Mouse (Mus musculus) kidney, postnatal 0 days (tissue): ENCODE results near the gene Ttc28. TPM values are rescaled to one million over a fixed set of nuclear protein-coding genes. Genes with fewer than 3 reads are reported as not detected.

Source experiments
- ATAC-seq: fragments of 200-750 bp; cut with Nextera tagmentation; replicated peaks from 2 replicates; pipeline ENCODE4 v1.8.0; 2017; ENCODE audit warnings: low read depth, moderate number of reproducible peaks, moderate TSS enrichment, moderate library complexity; ENCODE audit not compliant: low FRiP score
- DNase-seq: peaks from one replicate; pipeline ENCODE4 v3.0.0-alpha.2; 2016; ENCODE audit warnings: low spot score
- H3K27ac ChIP-seq: fragments of 300-500 bp; sonication (generic); 2 replicates; pipeline ENCODE4 v1.5.1; 2014; ENCODE audit warnings: mild to moderate bottlenecking
- H3K27me3 ChIP-seq: fragments of 300-500 bp; sonication (generic); 2 replicates; pipeline ENCODE4 v1.6.1; 2014; ENCODE audit warnings: low read length, mixed read lengths; ENCODE audit not compliant: insufficient read depth
- H3K36me3 ChIP-seq: fragments of 300-500 bp; sonication (generic); 2 replicates; pipeline ENCODE4 v1.6.1; 2014; ENCODE audit warnings: low read length, mixed read lengths; ENCODE audit not compliant: insufficient read depth
- H3K4me1 ChIP-seq: fragments of 300-500 bp; sonication (generic); replicated peaks from 2 replicates; pipeline ENCODE4 v1.6.1; 2014; ENCODE audit warnings: antibody characterized with exemption, low read length, mixed read lengths; ENCODE audit not compliant: insufficient read depth
- H3K4me2 ChIP-seq: fragments of 300-500 bp; sonication (generic); 2 replicates; pipeline ENCODE4 v1.6.1; 2014; ENCODE audit warnings: mild to moderate bottlenecking, low read length, moderate library complexity, mixed read lengths
- H3K4me3 ChIP-seq: fragments of 300-500 bp; sonication (generic); replicated peaks from 2 replicates; pipeline ENCODE4 v1.5.1; 2014; ENCODE audit warnings: low read depth, low read length
- H3K9ac ChIP-seq: fragments of 300-500 bp; sonication (generic); 2 replicates; pipeline ENCODE4 v1.6.1; 2014; ENCODE audit warnings: low read depth, low read length
- H3K9me3 ChIP-seq: fragments of 300-500 bp; sonication (generic); replicated peaks from 2 replicates; pipeline ENCODE4 v1.6.1; 2016; ENCODE audit warnings: low read length, inconsistent platforms, mixed read lengths
- CTCF ChIP-seq: IDR thresholded peaks from 2 replicates; pipeline ENCODE4 v1.5.1; 2016; ENCODE audit warnings: antibody characterized with exemption, low read depth, mild to moderate bottlenecking, moderate library complexity
- WGBS: fragments of 180-500 bp; shearing (Covaris S2); extraction: QIAGEN DNeasy Blood & Tissue Kit; methylation state at CpG from one replicate; pipeline ENCODE4 v1.1.7; 2014; 5-methylcytosine and 5-hydroxymethylcytosine counted together
- polyA plus RNA-seq: library from polyadenylated mRNA; unstranded; fragments of >200 nt; fragmentation: Nextera tagmentation; extraction: Ambion mirVana; gene quantifications from 2 replicates; pipeline ENCODE4 v1.2.1, GENCODE M21; 2015

Ttc28 gene
- polyA plus RNA-seq, 1 experiment from 2014 or later = 8.1 TPM

- Histone ChIP-seq H3K27ac (no peak overlapping the region), H3K4me2 (no peak overlapping the region), H3K4me1 (no peaks in the 10 kb centered on the region), H3K36me3 (peaks cover 13% of the 10 kb centered on the region), H3K9ac (no peak overlapping the region), H3K27me3 (no peaks in the 10 kb centered on the region), H3K4me3 (no peak overlapping the region), H3K9me3 (no peaks in the 10 kb centered on the region)
- 85% methylated on average over 4 of the region's 5 CpGs for WGBS
- ATAC-seq (no peak; the same call in 1 of the 2 replicates), DNase-seq (no peak)
- TF ChIP-seq CTCF = no peak
Measured at GRCm38 (mm10) chr5:111287571-111287970, 408.0 kb downstream of the Ttc28 start.

- Histone ChIP-seq H3K27ac (no peak overlapping the region), H3K36me3 (peaks cover 7% of the 10 kb centered on the region; the same call in 1 of the 2 replicates), H3K9ac (no peak overlapping the region), H3K4me3 (no peak overlapping the region), H3K9me3 (no peaks in the 10 kb centered on the region), H3K27me3 (no peaks in the 10 kb centered on the region), H3K4me2 (no peak overlapping the region), H3K4me1 (no peaks in the 10 kb centered on the region)
- no peak for ATAC-seq
- no peak for TF ChIP-seq CTCF
- DNase-seq = no peak
- WGBS = 71% methylated on average over 11 of the region's 11 CpGs
Measured at GRCm38 (mm10) chr5:111288486-111288885, 408.9 kb downstream of the Ttc28 start.

- Histone ChIP-seq H3K9ac (no peak overlapping the region), H3K27ac (no peak overlapping the region), H3K4me3 (no peak overlapping the region), H3K4me1 (no peaks in the 10 kb centered on the region), H3K36me3 (peaks cover 1% of the 10 kb centered on the region; the same call in 1 of the 2 replicates), H3K9me3 (no peaks in the 10 kb centered on the region), H3K4me2 (no peak overlapping the region), H3K27me3 (no peaks in the 10 kb centered on the region)
- no peak for DNase-seq
- TF ChIP-seq CTCF = no peak
- ATAC-seq = no peak
- 83% methylated on average over 11 of the region's 11 CpGs for WGBS
Measured at GRCm38 (mm10) chr5:111290071-111290470, 410.5 kb downstream of the Ttc28 start.

GRCm38 (mm10) chr5:111291639-111292038 is 412.0 kb downstream of the Ttc28 start:
- 42% methylated on average over 10 of the region's 10 CpGs for WGBS
- Histone ChIP-seq H3K27me3 (no peaks in the 10 kb centered on the region), H3K9ac (no peak overlapping the region), H3K36me3 (no peaks in the 10 kb centered on the region), H3K4me1 (no peaks in the 10 kb centered on the region), H3K4me3 (no peak overlapping the region), H3K4me2 (no peak overlapping the region), H3K9me3 (no peaks in the 10 kb centered on the region), H3K27ac (no peak overlapping the region)
- ATAC-seq = no peak
- peak; percentile 52 for DNase-seq
- no peak for TF ChIP-seq CTCF

- TF ChIP-seq CTCF = no peak
- no peak overlapping the region for H3K27ac ChIP-seq
- no peaks in the 10 kb centered on the region for H3K36me3 ChIP-seq
- DNase-seq = no peak
- H3K4me3 ChIP-seq = no peak overlapping the region
- whole genome bisulfite sequencing = 71% methylated on average over 5 of the region's 5 CpGs
- ATAC-seq = no peak
- H3K4me1 ChIP-seq = no peaks in the 10 kb centered on the region
- H3K9me3 ChIP-seq = no peaks in the 10 kb centered on the region
- H3K9ac ChIP-seq = no peak overlapping the region
- no peaks in the 10 kb centered on the region for H3K27me3 ChIP-seq
- H3K4me2 ChIP-seq = no peak overlapping the region
Measured at GRCm38 (mm10) chr5:111297801-111298200, 418.2 kb downstream of the Ttc28 start.

GRCm38 (mm10) chr5:111298706-111299105 is 419.1 kb downstream of the Ttc28 start:
- no peak overlapping the region for H3K9ac ChIP-seq
- ATAC-seq = 0 out of 2 replicates have a peak, but pooled peaks have one; percentile 19
- no peak for TF ChIP-seq CTCF
- H3K4me2 ChIP-seq = no peak overlapping the region
- no peaks in the 10 kb centered on the region for H3K9me3 ChIP-seq
- H3K36me3 ChIP-seq = no peaks in the 10 kb centered on the region
- H3K4me1 ChIP-seq = no peaks in the 10 kb centered on the region
- H3K27ac ChIP-seq = no peak overlapping the region
- DNase-seq = no peak
- WGBS = 41% methylated on average over 7 of the region's 7 CpGs
- H3K4me3 ChIP-seq = no peak overlapping the region
- H3K27me3 ChIP-seq = no peaks in the 10 kb centered on the region

- Histone ChIP-seq H3K9me3 (no peaks in the 10 kb centered on the region), H3K4me3 (no peak overlapping the region), H3K27me3 (no peaks in the 10 kb centered on the region), H3K27ac (no peak overlapping the region), H3K4me1 (no peaks in the 10 kb centered on the region), H3K4me2 (no peak overlapping the region), H3K9ac (no peak overlapping the region), H3K36me3 (no peaks in the 10 kb centered on the region)
- DNase-seq (peak; percentile 24), ATAC-seq (0 out of 2 replicates have a peak, but pooled peaks have one; percentile 41)
- 33% methylated on average over 8 of the region's 8 CpGs for WGBS
- TF ChIP-seq CTCF = no peak
Measured at GRCm38 (mm10) chr5:111300776-111301175, 421.2 kb downstream of the Ttc28 start.
